Mouse (Mus musculus) embryo, embryonic 11 days (tissue): ENCODE measurements around the gene Ttyh3.

Source experiments
- DNase-seq: peaks from one replicate; pipeline ENCODE4 v3.0.0-alpha.2; 2015

The Ttyh3 gene

GRCm38 (mm10) chr5:140624961-140625360, 23.9 kb downstream of the Ttyh3 start:
- DNase-seq: no peak

GRCm38 (mm10) chr5:140624238-140624637, 24.6 kb downstream of the Ttyh3 start:
- no peak for DNase-seq

GRCm38 (mm10) chr5:140623791-140624190, 25.0 kb downstream of the Ttyh3 start:
- no peak for DNase-seq

- DNase-seq: no peak
These were observed 25.7 kb downstream of the Ttyh3 start for GRCm38 (mm10) chr5:140622978-140623670.

- no peak for DNase-seq
These were observed 27.3 kb downstream of the Ttyh3 start for GRCm38 (mm10) chr5:140621517-140621916.

GRCm38 (mm10) chr5:140621092-140621491, 27.7 kb downstream of the Ttyh3 start:
- DNase-seq: no peak

- no peak for DNase-seq
These were observed 28.7 kb downstream of the Ttyh3 start for GRCm38 (mm10) chr5:140619895-140620736.

- DNase-seq: peak; percentile 87
These were observed 29.6 kb downstream of the Ttyh3 start for GRCm38 (mm10) chr5:140619151-140619771.

GRCm38 (mm10) chr5:140617714-140618113, 31.1 kb downstream of the Ttyh3 start:
- DNase-seq: no peak

GRCm38 (mm10) chr5:140616691-140617090, 32.1 kb downstream of the Ttyh3 start:
- DNase-seq: no peak

GRCm38 (mm10) chr5:140616110-140616503, 32.7 kb downstream of the Ttyh3 start:
- DNase-seq: no peak

GRCm38 (mm10) chr5:140615321-140616109, 33.3 kb downstream of the Ttyh3 start:
- DNase-seq: no peak

- DNase-seq: no peak
These were observed 34.0 kb downstream of the Ttyh3 start for GRCm38 (mm10) chr5:140614837-140615236.

- DNase-seq: no peak
These were observed 34.7 kb downstream of the Ttyh3 start for GRCm38 (mm10) chr5:140614141-140614540.

GRCm38 (mm10) chr5:140612191-140612590, 36.6 kb downstream of the Ttyh3 start:
- no peak for DNase-seq

GRCm38 (mm10) chr5:140611611-140612185, 37.1 kb downstream of the Ttyh3 start:
- peak; percentile 84 for DNase-seq

- peak; percentile 89 for DNase-seq
These were observed 37.7 kb downstream of the Ttyh3 start for GRCm38 (mm10) chr5:140611021-140611583.

- peak; percentile 71 for DNase-seq
These were observed 38.4 kb downstream of the Ttyh3 start for GRCm38 (mm10) chr5:140610273-140611011.

GRCm38 (mm10) chr5:140609511-140610272, 39.1 kb downstream of the Ttyh3 start:
- DNase-seq: peak; percentile 44

GRCm38 (mm10) chr5:140608634-140609015, 40.2 kb downstream of the Ttyh3 start:
- DNase-seq: peak; percentile 76
